Mouse (Mus musculus) cortical plate, adult 2 months (tissue): ENCODE measurements at regions not wholly inside any gene's neighbourhood (a gene's known extent, or its start where the extent isn't known, plus 50 kb on each side); places are given as distances from the start of the nearest gene placed in this dataset.

ENCODE experiments used
- CTCF ChIP-seq: fragments of 200-500 bp; IDR thresholded peaks from 2 replicates; pipeline ENCODE4 v1.5.1; 2011; ENCODE audit warnings: mild to moderate bottlenecking, control low read depth, low read length; ENCODE audit not compliant: insufficient read depth; ENCODE audit errors: extremely low read depth
- POLR2A ChIP-seq: fragments of 200-500 bp; IDR thresholded peaks from 2 replicates; pipeline ENCODE4 v1.6.1; 2011; ENCODE audit warnings: mild to moderate bottlenecking, low read length, control low read depth; ENCODE audit not compliant: insufficient read depth; ENCODE audit errors: extremely low read depth

DNA sequence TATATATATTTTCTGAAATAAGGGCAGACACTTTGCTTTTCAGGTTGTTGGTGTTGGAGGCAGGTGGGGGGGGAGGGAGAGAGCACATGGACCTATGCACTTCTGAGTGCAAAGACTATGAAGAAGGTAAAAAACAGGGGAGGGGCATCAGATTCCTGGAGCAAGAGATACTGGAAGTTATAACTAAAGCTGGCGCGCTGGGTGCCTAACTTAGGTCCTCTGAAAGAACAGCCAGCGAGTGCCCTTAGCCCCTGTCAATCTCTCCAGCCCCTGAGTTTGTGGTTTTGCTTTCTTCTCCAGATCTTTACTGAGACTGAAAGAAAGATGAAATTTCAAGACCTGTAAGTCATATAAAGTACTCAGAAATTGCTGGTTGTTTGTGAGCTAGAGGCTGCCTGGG, 51.2 kb upstream of the Rhobtb1 start:
- TF ChIP-seq POLR2A (no peak), CTCF (no peak)
